Mouse (Mus musculus): Measurements from ENCODE around the gene Nynrin. TPM values are rescaled to one million over a fixed set of nuclear protein-coding genes. Genes with fewer than 3 reads are reported as not detected.
A peak's percentile ranks its signal among the peaks of the same experiment; 100 is the strongest.

The Nynrin gene
- polyA plus RNA-seq, 1 experiment from 2014 or later = 19.5 TPM

DNA sequence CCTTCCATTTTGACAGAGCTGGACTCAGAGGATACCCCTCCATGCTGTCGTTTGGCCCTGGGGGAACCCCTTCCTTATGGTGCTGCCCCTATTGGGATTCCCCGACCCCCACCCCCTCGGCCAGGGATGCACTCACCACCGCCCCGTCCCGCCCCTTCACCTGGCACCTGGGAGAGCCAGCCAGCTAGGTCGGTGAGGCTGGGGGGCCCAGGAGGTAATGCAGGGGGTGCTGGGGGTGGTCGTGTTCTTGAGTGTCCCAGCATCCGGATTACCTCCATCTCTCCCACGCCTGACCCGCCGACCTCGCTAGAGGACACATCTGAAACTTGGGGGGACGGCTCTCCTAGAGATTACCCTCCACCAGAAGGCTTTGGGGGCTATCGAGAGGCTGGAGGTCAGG, 27.7 kb upstream of the Nynrin start:
- Histone ChIP-seq H3K9ac (peak overlapping the region; percentile 86), H3K4me1 (peaks cover 61% of the 10 kb centered on the region)

DNA sequence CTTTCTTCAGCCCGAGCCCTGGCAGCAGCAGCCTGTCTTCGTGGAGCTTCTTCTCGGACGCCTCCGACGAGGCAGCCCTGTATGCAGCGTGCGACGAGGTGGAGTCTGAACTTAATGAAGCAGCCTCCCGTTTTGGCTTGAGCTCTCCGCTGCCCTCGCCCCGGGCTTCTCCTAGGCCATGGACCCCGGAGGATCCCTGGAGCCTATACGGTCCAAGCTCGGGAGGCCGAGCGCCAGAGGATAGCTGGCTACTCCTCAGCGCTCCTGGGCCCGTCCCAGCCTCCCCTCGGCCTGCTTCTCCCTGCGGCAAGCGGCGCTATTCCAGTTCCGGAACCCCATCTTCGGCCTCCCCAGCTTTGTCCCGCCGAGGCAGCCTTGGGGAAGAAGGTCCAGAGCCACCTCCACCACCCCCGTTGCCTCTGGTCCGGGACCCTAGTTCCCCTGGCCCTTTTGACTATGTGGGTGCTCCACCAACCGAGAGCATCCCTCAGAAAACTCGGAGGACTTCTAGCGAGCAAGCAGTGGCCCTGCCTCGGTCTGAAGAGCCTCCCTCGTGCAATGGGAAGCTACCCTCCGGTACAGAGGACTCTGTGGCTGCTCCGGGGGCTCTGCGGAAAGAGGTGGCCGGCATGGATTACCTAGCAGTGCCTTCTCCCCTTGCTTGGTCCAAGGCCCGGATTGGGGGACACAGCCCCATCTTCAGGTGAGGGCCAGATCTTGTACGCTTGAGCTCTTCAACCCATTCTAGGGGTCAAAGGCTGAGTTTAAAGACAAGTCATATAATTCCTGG, 27.1 kb upstream of the Nynrin start:
- Histone ChIP-seq H3K4me3 (peak overlapping the region; percentile 71), H3K36me3 (peaks cover 42% of the 10 kb centered on the region), H3K4me1 (peaks cover 61% of the 10 kb centered on the region), H3K4me2 (peak overlapping the region; percentile 79), H3K27me3 (no peaks in the 10 kb centered on the region), H3K27ac (peak overlapping the region; percentile 99), H3K9me3 (no peaks in the 10 kb centered on the region), H3K9ac (peak overlapping the region; percentile 86)
- no peak for ATAC-seq (ENCODE audit: borderline replicate concordance, extremely low read depth, low FRiP score, low TSS enrichment)
- WGBS = 17% methylated on average over 41 of the region's 41 CpGs

More for the DNA sequence above, 27.7 kb upstream of the Nynrin start:
- peaks cover 36% of the 10 kb centered on the region for H3K36me3 ChIP-seq
- 6% methylated on average over 15 of the region's 15 CpGs for WGBS
- no peaks in the 10 kb centered on the region for H3K9me3 ChIP-seq
- H3K4me2 ChIP-seq = peak overlapping the region; percentile 79
- no peak for ATAC-seq (ENCODE audit: borderline replicate concordance, extremely low read depth, low FRiP score, low TSS enrichment)
- peak overlapping the region; percentile 71 for H3K4me3 ChIP-seq
- peak overlapping the region; percentile 99 for H3K27ac ChIP-seq
- no peaks in the 10 kb centered on the region for H3K27me3 ChIP-seq

DNA sequence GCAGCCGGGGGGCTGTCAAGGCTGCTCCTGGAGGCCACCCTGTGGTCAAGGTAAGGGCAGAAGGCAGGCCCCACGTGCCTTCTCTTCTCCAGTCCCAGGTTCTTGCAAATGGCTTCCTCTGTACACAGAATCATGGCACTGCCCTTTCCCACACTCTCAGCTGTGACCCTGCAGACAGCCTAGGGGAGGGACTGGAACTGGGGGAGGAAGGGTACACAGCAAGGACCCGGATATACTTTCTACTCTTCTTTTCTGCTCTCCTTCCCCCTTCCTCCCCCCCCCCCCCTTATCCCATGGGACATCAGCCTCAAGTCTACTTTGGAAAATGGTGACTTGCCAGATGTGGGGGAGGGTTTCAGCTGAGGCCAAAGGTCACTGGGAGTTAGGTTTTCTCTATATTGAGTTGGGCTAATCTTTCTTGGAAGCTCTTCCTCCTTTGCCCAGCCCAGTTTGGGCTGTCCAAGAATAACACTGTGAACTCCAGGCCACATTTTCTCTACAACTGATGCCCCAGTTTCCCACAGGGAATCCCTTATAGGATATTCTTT, 25.0 kb upstream of the Nynrin start:
- no peaks in the 10 kb centered on the region for H3K9me3 ChIP-seq
- H3K4me3 ChIP-seq = no peak overlapping the region
- no peak overlapping the region for H3K27ac ChIP-seq
- H3K27me3 ChIP-seq = no peaks in the 10 kb centered on the region
- H3K36me3 ChIP-seq = peaks cover 56% of the 10 kb centered on the region
- 34% methylated on average over 3 of the region's 3 CpGs for WGBS
- no peak overlapping the region for H3K9ac ChIP-seq
- ATAC-seq (ENCODE audit: borderline replicate concordance, extremely low read depth, low FRiP score, low TSS enrichment) = no peak
- H3K4me2 ChIP-seq = peak overlapping the region; percentile 79; the same call in 1 of the 2 replicates
- H3K4me1 ChIP-seq = peaks cover 54% of the 10 kb centered on the region

DNA sequence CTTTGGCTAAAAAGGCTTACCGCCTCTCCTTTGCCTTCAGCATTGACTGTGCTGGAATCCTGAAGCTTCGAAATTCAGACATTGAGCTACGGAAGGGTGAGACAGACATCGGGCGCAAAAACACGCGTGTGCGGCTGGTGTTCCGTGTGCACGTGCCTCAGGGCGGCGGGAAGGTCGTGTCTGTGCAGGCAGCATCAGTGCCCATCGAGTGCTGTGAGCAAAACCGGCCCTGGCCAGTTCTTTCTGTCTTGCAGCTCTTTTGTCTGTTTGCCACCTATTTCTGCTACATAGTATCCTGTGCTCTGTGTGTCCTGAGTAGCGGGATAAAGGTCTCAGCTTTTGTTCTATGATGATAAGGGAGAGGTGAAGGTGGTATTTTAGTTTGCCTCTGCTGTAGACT, 24.0 kb upstream of the Nynrin start:
- no peak overlapping the region for H3K4me2 ChIP-seq
- WGBS = 85% methylated on average over 16 of the region's 16 CpGs
- H3K9ac ChIP-seq = no peak overlapping the region
- H3K27ac ChIP-seq = no peak overlapping the region
- no peaks in the 10 kb centered on the region for H3K9me3 ChIP-seq
- no peak overlapping the region for H3K4me3 ChIP-seq
- H3K27me3 ChIP-seq = no peaks in the 10 kb centered on the region
- H3K4me1 ChIP-seq = peaks cover 55% of the 10 kb centered on the region
- peaks cover 59% of the 10 kb centered on the region for H3K36me3 ChIP-seq
- no peak for ATAC-seq (ENCODE audit: borderline replicate concordance, extremely low read depth, low FRiP score, low TSS enrichment)

DNA sequence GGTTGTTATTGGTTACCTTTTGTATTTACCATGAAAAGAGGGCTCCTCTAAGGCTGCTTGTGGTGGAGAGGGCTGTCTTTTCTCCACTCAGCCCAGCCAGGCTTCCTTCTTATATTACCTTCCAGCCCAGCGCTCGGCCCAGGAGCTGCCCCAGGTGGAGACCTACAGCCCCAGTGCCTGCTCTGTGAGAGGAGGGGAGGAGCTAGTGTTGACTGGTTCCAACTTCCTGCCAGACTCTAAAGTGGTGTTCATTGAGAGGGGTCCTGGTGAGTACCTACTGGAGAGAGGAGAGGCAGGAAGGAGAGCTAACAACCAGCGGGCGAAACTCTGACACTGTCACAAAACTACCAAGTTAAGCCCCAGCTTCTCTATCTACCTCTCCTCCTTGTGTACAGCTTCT, 23.5 kb upstream of the Nynrin start:
- no peak overlapping the region for H3K4me2 ChIP-seq
- no peak overlapping the region for H3K9ac ChIP-seq
- ATAC-seq (ENCODE audit: borderline replicate concordance, extremely low read depth, low FRiP score, low TSS enrichment) = no peak
- 62% methylated on average over 4 of the region's 4 CpGs for WGBS
- peaks cover 57% of the 10 kb centered on the region for H3K4me1 ChIP-seq
- no peak overlapping the region for H3K4me3 ChIP-seq
- H3K36me3 ChIP-seq = peaks cover 59% of the 10 kb centered on the region
- no peaks in the 10 kb centered on the region for H3K9me3 ChIP-seq
- H3K27me3 ChIP-seq = no peaks in the 10 kb centered on the region
- no peak overlapping the region for H3K27ac ChIP-seq

DNA sequence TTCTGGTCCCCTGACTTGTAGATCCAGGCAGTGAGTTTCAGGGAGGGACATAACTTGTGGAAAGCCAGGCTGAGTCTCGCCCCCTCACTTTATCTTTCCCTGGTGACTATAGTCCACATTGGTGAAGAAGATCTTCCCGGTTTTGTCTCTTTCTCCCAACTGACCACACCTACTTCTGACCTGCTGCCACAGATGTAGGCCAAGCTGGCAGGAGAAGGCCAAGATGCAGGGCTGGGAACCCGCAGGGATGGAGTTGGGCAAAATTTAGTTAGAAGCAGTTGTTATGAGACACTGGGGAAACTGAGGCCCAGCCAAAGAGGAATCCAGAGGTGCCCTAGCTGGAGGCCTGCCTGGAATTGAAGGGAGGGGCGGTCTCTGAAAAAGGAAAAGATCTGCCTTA, 20.7 kb upstream of the Nynrin start:
- Histone ChIP-seq H3K27me3 (no peaks in the 10 kb centered on the region), H3K4me3 (no peak overlapping the region), H3K9me3 (no peaks in the 10 kb centered on the region), H3K4me1 (peaks cover 41% of the 10 kb centered on the region), H3K4me2 (no peak overlapping the region), H3K27ac (no peak overlapping the region), H3K36me3 (peaks cover 50% of the 10 kb centered on the region), H3K9ac (no peak overlapping the region)
- 75% methylated on average over 4 of the region's 4 CpGs for WGBS
- ATAC-seq (ENCODE audit: borderline replicate concordance, extremely low read depth, low FRiP score, low TSS enrichment) = no peak

DNA sequence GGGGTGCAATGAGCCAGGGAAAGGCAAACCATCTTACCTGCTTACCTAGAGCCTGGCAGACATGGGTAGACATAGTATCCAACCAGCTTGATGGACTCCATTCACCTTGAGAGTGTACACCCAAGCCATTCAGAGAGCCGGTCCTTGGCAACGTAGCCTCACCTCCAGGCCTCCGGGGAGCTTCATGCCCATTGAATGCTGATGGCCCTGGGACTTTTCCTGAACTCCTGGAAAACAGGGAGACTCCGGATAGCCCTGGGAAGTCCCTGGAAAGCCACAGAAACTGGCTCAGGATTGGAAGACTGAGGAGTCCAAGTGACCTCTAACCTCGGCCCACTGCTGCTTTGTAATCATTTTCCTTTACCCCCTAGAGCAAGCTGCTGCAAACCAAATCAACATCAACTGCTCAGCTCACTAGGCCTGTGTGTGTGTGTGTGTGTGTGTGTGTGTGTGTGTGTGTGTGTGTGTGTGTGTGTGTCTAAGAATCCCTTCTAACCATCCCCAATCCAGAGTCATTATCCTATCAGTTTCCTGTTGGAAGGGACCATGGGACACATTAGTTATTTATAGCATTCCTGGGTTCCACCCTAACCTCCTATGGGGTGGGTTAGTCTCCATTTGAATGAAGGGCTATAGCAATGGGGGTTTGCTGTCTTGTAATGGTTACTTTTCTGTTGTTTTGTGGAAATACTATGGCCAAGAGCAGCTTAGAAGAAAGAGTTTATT, 18.8 kb upstream of the Nynrin start:
- Histone ChIP-seq H3K27me3 (no peaks in the 10 kb centered on the region), H3K4me3 (no peak overlapping the region), H3K9ac (no peak overlapping the region), H3K4me1 (peaks cover 22% of the 10 kb centered on the region), H3K36me3 (peaks cover 32% of the 10 kb centered on the region), H3K9me3 (no peaks in the 10 kb centered on the region), H3K27ac (peak overlapping the region; percentile 29; the same call in 1 of the 2 replicates), H3K4me2 (no peak overlapping the region)
- ATAC-seq (ENCODE audit: borderline replicate concordance, extremely low read depth, low FRiP score, low TSS enrichment) = 0 out of 2 replicates have a peak, but pooled peaks have one; percentile 4
- 74% methylated on average over 5 of the region's 5 CpGs for WGBS

DNA sequence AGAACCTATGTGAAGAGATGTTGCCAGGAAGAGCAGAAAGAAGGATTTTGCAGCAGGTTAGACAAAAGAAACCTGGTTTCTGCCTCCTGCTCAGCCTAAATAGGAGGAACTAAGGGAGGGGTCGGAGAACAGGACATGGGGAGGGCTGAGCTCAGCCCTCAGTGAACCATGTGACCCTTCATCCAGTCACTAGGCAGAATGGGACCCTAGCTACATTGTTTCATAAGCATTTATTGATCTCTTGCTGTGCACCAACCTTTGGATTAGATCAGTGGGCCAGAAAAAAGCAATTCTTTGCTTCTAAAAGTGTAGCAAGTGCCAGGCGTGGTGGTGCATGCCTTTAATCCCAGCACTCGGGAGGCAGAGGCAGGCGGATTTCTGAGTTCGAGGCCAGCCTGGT, 15.5 kb upstream of the Nynrin start:
- no peak overlapping the region for H3K4me3 ChIP-seq
- H3K36me3 ChIP-seq = peaks cover 7% of the 10 kb centered on the region; the same call in 1 of the 2 replicates
- no peak overlapping the region for H3K4me2 ChIP-seq
- H3K4me1 ChIP-seq = peaks cover 16% of the 10 kb centered on the region
- no peak overlapping the region for H3K9ac ChIP-seq
- no peaks in the 10 kb centered on the region for H3K9me3 ChIP-seq
- no peaks in the 10 kb centered on the region for H3K27me3 ChIP-seq
- no peak overlapping the region for H3K27ac ChIP-seq
- no peak for ATAC-seq (ENCODE audit: borderline replicate concordance, extremely low read depth, low FRiP score, low TSS enrichment)
- 85% methylated on average over 5 of the region's 5 CpGs for WGBS

DNA sequence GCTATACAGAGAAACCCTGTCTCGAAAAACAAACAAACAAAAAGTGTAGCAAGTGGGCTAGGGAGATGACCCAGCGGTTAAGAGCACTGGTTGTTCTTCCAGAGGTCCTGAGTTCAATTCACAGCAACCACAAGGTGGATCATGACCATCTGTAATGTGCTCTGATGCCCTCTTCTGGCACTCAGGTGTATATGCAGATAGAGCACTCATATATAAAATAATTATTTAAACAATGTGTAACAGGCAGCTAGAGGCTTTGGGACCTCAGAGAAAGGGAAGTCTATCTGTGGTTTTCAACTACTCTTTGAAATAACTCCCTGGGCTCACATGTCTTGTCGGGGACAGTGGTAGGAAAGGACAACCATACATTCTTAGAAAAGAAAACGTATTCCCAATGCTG, 15.1 kb upstream of the Nynrin start:
- 87% methylated on average over 4 of the region's 4 CpGs for WGBS
- no peak for ATAC-seq (ENCODE audit: borderline replicate concordance, extremely low read depth, low FRiP score, low TSS enrichment)

DNA sequence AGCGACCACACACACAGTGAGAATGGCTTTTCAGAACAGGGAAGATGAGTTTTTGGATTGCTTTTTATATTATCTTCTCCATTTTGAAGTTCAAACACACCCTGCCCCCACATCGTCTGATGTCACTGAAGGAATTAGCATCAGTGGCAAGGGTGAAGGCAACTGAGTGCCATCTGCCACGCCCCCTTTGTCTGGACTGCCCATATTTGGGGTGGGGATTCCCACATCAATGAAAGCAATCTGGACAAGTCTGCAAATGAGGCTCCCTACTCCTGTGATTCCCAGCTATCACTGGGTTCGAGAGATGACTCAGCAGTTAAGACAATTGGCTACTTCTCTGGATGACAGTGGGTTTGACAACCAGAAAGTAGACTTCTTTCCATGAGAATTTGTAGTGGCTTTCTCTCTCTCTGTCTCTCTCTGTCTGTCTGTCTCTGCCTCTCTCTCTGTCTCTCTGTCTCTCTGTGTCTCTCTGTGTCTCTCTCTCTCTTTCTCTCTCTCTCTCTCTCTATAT, 12.9 kb upstream of the Nynrin start:
- no peak for ATAC-seq (ENCODE audit: borderline replicate concordance, extremely low read depth, low FRiP score, low TSS enrichment)

More for the DNA sequence above, 15.1 kb upstream of the Nynrin start:
- no peaks in the 10 kb centered on the region for H3K9me3 ChIP-seq
- H3K4me2 ChIP-seq = no peak overlapping the region
- H3K4me1 ChIP-seq = peaks cover 16% of the 10 kb centered on the region
- no peak overlapping the region for H3K27ac ChIP-seq
- H3K36me3 ChIP-seq = peaks cover 3% of the 10 kb centered on the region; the same call in 1 of the 2 replicates
- no peaks in the 10 kb centered on the region for H3K27me3 ChIP-seq
- no peak overlapping the region for H3K4me3 ChIP-seq
- no peak overlapping the region for H3K9ac ChIP-seq

DNA sequence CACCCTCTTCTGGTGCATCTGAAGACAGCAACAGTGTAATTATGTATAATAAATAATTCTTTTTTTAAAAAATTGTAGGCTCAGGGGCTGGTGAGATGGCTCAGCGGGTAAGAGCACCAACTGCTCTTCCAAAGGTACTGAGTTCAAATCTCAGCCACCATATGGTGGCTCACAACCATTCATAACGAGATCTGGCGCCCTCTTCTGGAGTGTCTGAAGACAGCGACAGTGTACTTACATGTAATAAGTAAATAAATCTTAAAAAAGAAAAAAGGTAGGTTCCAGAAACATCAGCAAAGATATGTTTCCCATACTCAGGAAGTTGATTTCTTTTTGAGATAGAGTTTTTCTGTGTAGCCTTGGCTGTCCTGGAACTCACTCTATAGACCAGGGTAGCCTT, 11.0 kb upstream of the Nynrin start:
- no peak for ATAC-seq (ENCODE audit: borderline replicate concordance, extremely low read depth, low FRiP score, low TSS enrichment)
- Histone ChIP-seq H3K27me3 (no peaks in the 10 kb centered on the region), H3K4me1 (no peaks in the 10 kb centered on the region), H3K36me3 (no peaks in the 10 kb centered on the region), H3K27ac (no peak overlapping the region), H3K9ac (no peak overlapping the region), H3K4me2 (no peak overlapping the region), H3K9me3 (no peaks in the 10 kb centered on the region), H3K4me3 (no peak overlapping the region)
- WGBS = 67% methylated on average over 4 of the region's 4 CpGs

More for the DNA sequence above, 12.9 kb upstream of the Nynrin start:
- Histone ChIP-seq H3K9ac (no peak overlapping the region), H3K27me3 (no peaks in the 10 kb centered on the region), H3K4me3 (no peak overlapping the region), H3K4me1 (0 out of 2 replicates have a peak, but pooled peaks cover 3% of the 10 kb centered on the region), H3K4me2 (no peak overlapping the region), H3K36me3 (no peaks in the 10 kb centered on the region), H3K27ac (no peak overlapping the region), H3K9me3 (no peaks in the 10 kb centered on the region)
- 62% methylated on average over 4 of the region's 4 CpGs for WGBS

Measured in lung, embryonic 15.5 days (tissue).